Mouse (Mus musculus): ENCODE results near the gene Cdh16. TPM values are rescaled to one million over a fixed set of nuclear protein-coding genes. Genes with fewer than 3 reads are reported as not detected.
A peak's percentile ranks its signal among the peaks of the same experiment; 100 is the strongest.
"Not testable (repeated sequence)": the region's sequence is repeated elsewhere in the genome, so short reads cannot be mapped to it uniquely, and the experiment has no call there.

The Cdh16 gene
- polyA plus RNA-seq, 1 experiment from 2014 or later, result not detected

GRCm38 (mm10) chr8:104594611-104595362 is 29.4 kb downstream of the Cdh16 start:
- ATAC-seq (ENCODE audit: low read depth), result no peak
- H3K4me3 ChIP-seq (replicated peaks), result no peak overlapping the region
- no peaks in the 10 kb centered on the region for H3K9me3 ChIP-seq (replicated peaks)
- no peak overlapping the region for H3K9ac ChIP-seq
- H3K27ac ChIP-seq, result no peak overlapping the region
- H3K27me3 ChIP-seq, result no peaks in the 10 kb centered on the region
- H3K36me3 ChIP-seq, result peaks cover 33% of the 10 kb centered on the region
- DNase-seq, result no peak
- WGBS (ENCODE audit: insufficient replicate concordance), result 86% methylated on average over 19 of the region's 19 CpGs
- peaks cover 37% of the 10 kb centered on the region for H3K4me1 ChIP-seq (replicated peaks)
- no peak overlapping the region for H3K4me2 ChIP-seq

DNA sequence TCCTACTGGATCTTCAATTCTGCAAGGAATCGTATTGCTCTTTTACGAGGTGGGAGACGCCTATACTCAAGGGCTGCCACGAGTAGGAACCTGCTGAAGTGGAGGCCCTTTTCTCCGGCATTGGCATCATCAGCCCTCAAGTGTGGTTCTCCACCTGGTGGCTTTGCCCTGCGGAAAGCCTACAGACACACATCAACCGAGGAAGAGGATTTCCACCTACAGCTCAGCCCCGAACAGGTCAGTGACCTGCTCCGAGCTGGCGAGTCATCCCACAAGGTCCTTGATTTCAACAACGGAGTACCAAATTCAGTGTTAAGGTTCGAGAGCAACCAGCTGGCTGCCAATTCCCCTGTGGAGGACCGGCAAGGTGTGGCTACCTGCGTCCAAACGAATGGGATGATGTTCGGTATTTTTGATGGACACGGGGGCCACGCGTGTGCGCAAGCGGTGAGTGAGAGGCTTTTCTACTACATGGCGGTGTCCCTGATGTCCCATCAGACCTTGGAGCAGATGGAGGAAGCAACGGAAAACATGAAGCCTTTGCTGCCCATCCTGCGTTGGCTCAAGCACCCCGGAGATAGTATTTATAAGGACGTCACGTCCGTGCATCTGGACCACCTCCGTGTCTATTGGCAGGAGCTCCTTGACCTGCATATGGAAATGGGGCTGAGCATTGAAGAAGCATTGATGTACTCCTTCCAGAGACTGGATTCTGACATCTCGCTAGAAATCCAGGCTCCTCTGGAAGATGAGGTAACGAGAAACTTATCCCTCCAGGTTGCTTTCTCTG is 30.5 kb downstream of the Cdh16 start:
- no peak overlapping the region for H3K9ac ChIP-seq
- peaks cover 37% of the 10 kb centered on the region for H3K4me1 ChIP-seq (replicated peaks)
- 91% methylated on average over 31 of the region's 31 CpGs for WGBS (ENCODE audit: insufficient replicate concordance)
- H3K9me3 ChIP-seq (replicated peaks), result no peaks in the 10 kb centered on the region
- H3K27ac ChIP-seq, result no peak overlapping the region
- peaks cover 33% of the 10 kb centered on the region for H3K36me3 ChIP-seq
- H3K4me2 ChIP-seq, result no peak overlapping the region
- ATAC-seq (ENCODE audit: low read depth), result no peak
- no peaks in the 10 kb centered on the region for H3K27me3 ChIP-seq
- H3K4me3 ChIP-seq (replicated peaks), result no peak overlapping the region
- DNase-seq, result no peak

- ATAC-seq (ENCODE audit: low read depth) (no peak), DNase-seq (no peak)
- peaks cover 33% of the 10 kb centered on the region for H3K36me3 ChIP-seq
- H3K4me3 ChIP-seq (replicated peaks), result 0 out of 2 replicates have a peak overlapping the region, but pooled peaks have one; percentile 74
- peaks cover 37% of the 10 kb centered on the region for H3K4me1 ChIP-seq (replicated peaks)
- peak overlapping the region; percentile 94 for H3K4me2 ChIP-seq
- no peak overlapping the region for H3K27ac ChIP-seq
- H3K9ac ChIP-seq, result no peak overlapping the region
- H3K9me3 ChIP-seq (replicated peaks), result no peaks in the 10 kb centered on the region
- 71% methylated on average over 6 of the region's 6 CpGs for WGBS (ENCODE audit: insufficient replicate concordance)
- H3K27me3 ChIP-seq, result no peaks in the 10 kb centered on the region
Measured at GRCm38 (mm10) chr8:104592566-104592965, 31.6 kb downstream of the Cdh16 start.

DNA sequence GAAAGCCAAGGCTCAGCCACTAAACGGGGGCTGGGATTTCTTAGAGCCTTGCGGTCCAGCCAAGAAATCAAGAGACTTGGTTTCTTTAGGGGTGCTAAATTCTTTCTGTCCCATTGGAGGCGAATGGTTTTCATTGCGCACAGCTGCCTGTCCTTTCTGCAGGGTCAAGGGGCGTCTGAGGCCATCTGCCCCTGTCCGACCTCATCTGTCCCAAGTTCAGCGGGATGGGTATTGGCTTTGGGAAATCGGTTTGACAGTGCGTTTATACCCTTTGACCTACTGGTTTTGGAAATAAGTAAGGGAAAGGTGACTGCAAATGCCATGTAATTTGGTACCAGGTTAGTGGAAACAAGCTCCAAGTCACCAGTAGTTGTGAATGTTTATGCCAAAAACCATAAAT is 32.3 kb downstream of the Cdh16 start:
- Histone ChIP-seq H3K4me3 (replicated peaks) (peak overlapping the region; percentile 74), H3K36me3 (peaks cover 33% of the 10 kb centered on the region), H3K4me2 (peak overlapping the region; percentile 94), H3K4me1 (replicated peaks) (peaks cover 37% of the 10 kb centered on the region), H3K9ac (peak overlapping the region; percentile 77), H3K27ac (peak overlapping the region; percentile 79), H3K27me3 (no peaks in the 10 kb centered on the region), H3K9me3 (replicated peaks) (no peaks in the 10 kb centered on the region)
- DNase-seq (no peak), ATAC-seq (ENCODE audit: low read depth) (no peak)
- 6% methylated on average over 9 of the region's 9 CpGs for WGBS (ENCODE audit: insufficient replicate concordance)

- Histone ChIP-seq H3K9ac (peak within 1 kb of the TSS; percentile 77), H3K4me2 (peak within 1 kb of the TSS; percentile 94), H3K9me3 (replicated peaks) (no peaks in the 10 kb centered on the region), H3K4me3 (replicated peaks) (peak within 1 kb of the TSS; percentile 74), H3K27ac (peak within 1 kb of the TSS; percentile 79), H3K27me3 (no peaks in the 10 kb centered on the region), H3K36me3 (peaks cover 28% of the 10 kb centered on the region), H3K4me1 (replicated peaks) (peaks cover 36% of the 10 kb centered on the region)
- under 1% methylated on average over 44 of the region's 44 CpGs for WGBS (ENCODE audit: insufficient replicate concordance)
- DNase-seq (peak; percentile 86), ATAC-seq (ENCODE audit: low read depth) (peak; percentile 99)
Measured at GRCm38 (mm10) chr8:104591133-104591834, 32.9 kb downstream of the Cdh16 start, which contains the start of gene Pdp2. TSS of gene Pdp2 (plus strand) at chr8:104591451.

- ATAC-seq (ENCODE audit: low read depth) (no peak), DNase-seq (no peak)
- Histone ChIP-seq H3K4me1 (replicated peaks) (peaks cover 29% of the 10 kb centered on the region), H3K4me2 (0 out of 2 replicates have a peak overlapping the region, but pooled peaks have one; percentile 94), H3K9ac (no peak overlapping the region), H3K4me3 (replicated peaks) (no peak overlapping the region), H3K36me3 (peaks cover 19% of the 10 kb centered on the region), H3K27ac (peak overlapping the region; percentile 50; the same call in 1 of the 2 replicates), H3K9me3 (replicated peaks) (no peaks in the 10 kb centered on the region), H3K27me3 (no peaks in the 10 kb centered on the region)
- WGBS (ENCODE audit: insufficient replicate concordance), result 66% methylated on average over 3 of the region's 3 CpGs
Measured at GRCm38 (mm10) chr8:104590284-104590683, 33.9 kb downstream of the Cdh16 start.

DNA sequence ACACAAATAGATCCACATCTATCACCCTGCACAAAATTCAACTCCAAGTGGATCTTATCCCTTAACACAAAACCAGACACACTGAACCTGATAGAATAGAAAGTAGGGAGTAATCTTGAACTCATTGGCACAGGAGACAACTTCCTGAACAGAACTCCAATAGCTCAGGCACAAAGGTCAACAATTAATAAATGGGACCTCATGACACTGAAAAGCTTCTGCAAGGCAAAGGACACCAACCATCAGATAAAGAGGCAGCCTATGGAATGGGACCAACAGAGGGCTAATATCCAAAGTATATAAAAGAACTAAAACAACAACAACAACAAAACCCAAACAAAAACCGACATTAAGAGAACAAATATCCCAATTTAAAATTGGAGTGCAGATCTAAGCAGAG is 39.7 kb downstream of the Cdh16 start:
- no peak overlapping the region for H3K27ac ChIP-seq
- H3K4me1 ChIP-seq (replicated peaks), result no peaks in the 10 kb centered on the region
- ATAC-seq (ENCODE audit: low read depth) (no peak), DNase-seq (no peak)
- H3K27me3 ChIP-seq, result no peaks in the 10 kb centered on the region
- H3K4me2 ChIP-seq, result no peak overlapping the region
- no peaks in the 10 kb centered on the region for H3K36me3 ChIP-seq
- H3K9ac ChIP-seq, result no peak overlapping the region
- H3K4me3 ChIP-seq (replicated peaks), result no peak overlapping the region
- 34% methylated on average over 1 of the region's 1 CpGs for WGBS (ENCODE audit: insufficient replicate concordance)
- H3K9me3 ChIP-seq (replicated peaks), result no peaks in the 10 kb centered on the region

DNA sequence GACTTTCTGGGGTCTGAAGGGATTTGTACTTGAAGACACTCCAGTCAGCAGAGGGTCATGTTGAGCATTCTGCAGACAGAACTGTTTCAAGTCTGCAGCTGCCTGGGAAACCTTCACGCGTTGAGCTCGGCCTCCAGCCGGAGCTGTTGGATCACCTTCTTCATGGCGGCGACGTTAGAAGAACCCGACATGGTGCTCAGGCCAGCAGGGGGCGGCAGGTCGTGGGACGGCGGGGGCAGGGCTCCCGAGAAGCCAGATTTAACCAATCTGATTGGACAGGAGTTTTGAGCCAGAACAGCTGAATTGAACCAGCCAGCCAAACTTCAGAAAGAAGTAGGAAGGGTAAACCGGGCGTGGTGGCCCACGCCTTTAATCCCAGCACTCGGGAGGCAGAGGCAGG is 46.6 kb downstream of the Cdh16 start:
- WGBS (ENCODE audit: insufficient replicate concordance), result 68% methylated on average over 17 of the region's 17 CpGs
- not testable (repeated sequence) for H3K4me3 ChIP-seq (replicated peaks); H3K9ac ChIP-seq; H3K9me3 ChIP-seq (replicated peaks); H3K36me3 ChIP-seq; H3K4me1 ChIP-seq (replicated peaks); ATAC-seq (ENCODE audit: low read depth); H3K4me2 ChIP-seq; H3K27me3 ChIP-seq; H3K27ac ChIP-seq; DNase-seq

- ATAC-seq (ENCODE audit: low read depth), result no peak
- no peaks in the 10 kb centered on the region for H3K4me1 ChIP-seq (replicated peaks)
- 69% methylated on average over 3 of the region's 3 CpGs for WGBS (ENCODE audit: insufficient replicate concordance)
- no peak overlapping the region for H3K27ac ChIP-seq
- no peak for DNase-seq
- H3K36me3 ChIP-seq, result no peaks in the 10 kb centered on the region
- H3K9ac ChIP-seq, result no peak overlapping the region
- no peaks in the 10 kb centered on the region for H3K9me3 ChIP-seq (replicated peaks)
- peaks cover 2% of the 10 kb centered on the region; the same call in 1 of the 2 replicates for H3K27me3 ChIP-seq
- H3K4me3 ChIP-seq (replicated peaks), result no peak overlapping the region
- H3K4me2 ChIP-seq, result no peak overlapping the region
Measured at GRCm38 (mm10) chr8:104576820-104577219, 47.4 kb downstream of the Cdh16 start.

- Histone ChIP-seq H3K9me3 (replicated peaks) (no peaks in the 10 kb centered on the region), H3K27me3 (peaks cover 2% of the 10 kb centered on the region; the same call in 1 of the 2 replicates), H3K27ac (no peak overlapping the region), H3K9ac (peak overlapping the region; percentile 64), H3K4me3 (replicated peaks) (peak overlapping the region; percentile 58), H3K4me2 (peak overlapping the region; percentile 89), H3K4me1 (replicated peaks) (peaks cover 8% of the 10 kb centered on the region), H3K36me3 (no peaks in the 10 kb centered on the region)
- WGBS (ENCODE audit: insufficient replicate concordance), result 1% methylated on average over 26 of the region's 26 CpGs
- peak; percentile 69 for DNase-seq
- peak; percentile 70 for ATAC-seq (ENCODE audit: low read depth)
Measured at GRCm38 (mm10) chr8:104570436-104571343, 53.5 kb downstream of the Cdh16 start.

Data from liver, embryonic 13.5 days (tissue).